Mouse (Mus musculus) T-helper 17 cell (primary cell): ENCODE measurements around the gene Lrrc75a.

Experiments used
- in situ Hi-C, 2 experiments: fragments of 300-600 bp; cut with MboI, MseI; formaldehyde crosslinking; loops; 1 replicate in 1 of 2; 2 replicates in 1 of 2; pipeline ENCODE4 v1.15.1; 2025; ENCODE audit warnings: high pct_unique_total_duplicates in 2 of 2

Gene Lrrc75a

DNA sequence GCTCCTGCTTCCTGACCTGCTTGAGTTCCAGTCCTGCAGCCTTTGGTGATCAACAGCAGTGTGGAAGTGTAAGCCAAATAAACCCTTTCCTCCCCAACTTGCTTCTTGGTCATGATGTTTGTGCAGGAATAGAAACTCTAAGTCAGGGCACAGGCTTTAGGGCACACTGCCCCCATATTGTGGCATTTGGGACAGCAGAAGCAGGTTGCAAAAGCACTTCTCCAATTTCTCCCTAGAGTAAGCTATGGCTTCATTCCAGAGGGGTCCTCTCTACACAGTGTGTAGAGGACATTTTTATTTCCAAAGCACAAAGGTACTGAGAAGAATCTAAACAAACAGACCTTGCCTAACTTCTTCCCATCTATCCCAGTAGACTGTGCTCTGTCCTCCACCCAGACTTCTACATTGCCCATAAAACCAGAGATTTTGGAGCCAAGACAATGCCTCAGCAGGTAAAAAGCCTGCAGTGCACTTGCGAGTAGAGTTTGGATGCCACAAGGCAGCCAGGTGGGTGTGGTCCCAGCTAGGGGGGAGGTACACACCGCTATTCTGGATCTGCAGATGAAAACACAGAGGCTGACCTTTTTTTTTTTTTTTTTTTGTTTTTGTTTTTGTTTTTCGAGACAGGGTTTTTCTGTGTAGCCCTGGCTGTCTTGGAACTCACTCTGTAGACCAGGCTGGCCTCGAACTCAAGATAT, 26.6 kb downstream of the Lrrc75a start:
- in situ Hi-C loops, result no loop called here

DNA sequence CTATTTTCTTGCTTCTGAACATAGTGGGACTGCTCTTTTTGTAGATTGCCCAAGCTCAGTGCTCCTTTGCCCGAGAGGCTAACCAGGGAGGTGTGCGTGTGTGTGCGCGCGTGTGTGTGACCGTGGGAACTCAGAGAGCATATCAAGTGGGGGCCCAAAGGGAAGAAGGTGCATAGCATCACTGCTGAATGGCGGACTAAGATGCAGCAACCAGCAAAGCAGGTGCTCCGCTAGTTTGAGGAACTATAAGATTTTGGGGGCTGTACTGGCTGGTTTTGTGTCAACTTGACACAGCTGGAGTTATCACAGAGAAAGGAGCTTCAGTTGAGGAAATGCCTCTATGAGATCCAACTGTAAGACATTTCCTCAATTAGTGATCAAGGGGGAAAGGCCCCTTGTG, 27.2 kb downstream of the Lrrc75a start:
- in situ Hi-C loops, result no loop called here

DNA sequence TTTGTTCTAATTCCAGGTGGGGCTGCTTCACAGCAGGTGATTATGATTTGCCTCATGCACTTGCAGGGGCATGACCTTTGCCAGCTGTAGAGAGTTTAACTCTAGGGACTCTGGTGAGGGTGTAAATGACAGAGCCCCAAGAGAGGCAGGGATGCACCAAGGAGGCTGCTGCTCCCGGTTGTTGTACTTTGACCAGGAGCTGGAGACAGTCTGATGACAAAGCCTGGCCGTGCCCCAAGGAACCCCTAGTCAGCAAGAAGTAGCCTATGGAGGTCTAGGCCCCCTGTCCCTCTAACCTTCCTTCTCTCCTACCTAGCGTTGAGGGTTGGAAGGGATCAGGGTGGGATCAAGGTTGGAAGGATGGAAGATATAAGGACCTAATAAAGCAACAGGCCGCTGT, 32.9 kb downstream of the Lrrc75a start:
- in situ Hi-C loops, result no loop called here

DNA sequence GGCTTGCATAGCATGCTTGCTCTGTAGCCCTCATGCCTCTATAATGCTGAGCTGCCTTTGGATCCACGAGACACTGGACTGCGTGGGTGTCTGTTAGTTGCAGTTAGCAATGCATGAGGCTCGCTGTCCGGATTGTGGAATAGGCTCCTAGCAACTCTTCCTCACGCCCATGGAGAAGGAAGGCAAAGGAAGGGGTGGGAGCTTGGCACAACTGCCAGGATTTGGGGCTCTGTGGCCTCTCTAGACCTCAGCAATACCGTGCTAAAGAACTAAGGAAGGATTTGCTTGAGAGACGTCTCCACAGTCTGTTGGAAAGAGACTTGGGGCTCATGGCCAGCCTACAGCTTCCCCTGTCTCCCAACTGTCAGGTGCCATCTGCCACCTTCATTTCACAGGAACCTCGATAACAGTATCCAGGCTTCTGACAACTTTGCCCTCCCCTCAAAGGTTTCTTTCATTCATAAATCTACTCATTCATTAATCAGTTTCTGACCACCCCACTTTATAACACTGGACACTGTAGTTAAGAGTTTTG, 33.4 kb downstream of the Lrrc75a start:
- in situ Hi-C loops, result loop anchor here (5.0 kb wide), 1 partner anchor 62 kb away; no protein-coding TSS in a partner anchor

DNA sequence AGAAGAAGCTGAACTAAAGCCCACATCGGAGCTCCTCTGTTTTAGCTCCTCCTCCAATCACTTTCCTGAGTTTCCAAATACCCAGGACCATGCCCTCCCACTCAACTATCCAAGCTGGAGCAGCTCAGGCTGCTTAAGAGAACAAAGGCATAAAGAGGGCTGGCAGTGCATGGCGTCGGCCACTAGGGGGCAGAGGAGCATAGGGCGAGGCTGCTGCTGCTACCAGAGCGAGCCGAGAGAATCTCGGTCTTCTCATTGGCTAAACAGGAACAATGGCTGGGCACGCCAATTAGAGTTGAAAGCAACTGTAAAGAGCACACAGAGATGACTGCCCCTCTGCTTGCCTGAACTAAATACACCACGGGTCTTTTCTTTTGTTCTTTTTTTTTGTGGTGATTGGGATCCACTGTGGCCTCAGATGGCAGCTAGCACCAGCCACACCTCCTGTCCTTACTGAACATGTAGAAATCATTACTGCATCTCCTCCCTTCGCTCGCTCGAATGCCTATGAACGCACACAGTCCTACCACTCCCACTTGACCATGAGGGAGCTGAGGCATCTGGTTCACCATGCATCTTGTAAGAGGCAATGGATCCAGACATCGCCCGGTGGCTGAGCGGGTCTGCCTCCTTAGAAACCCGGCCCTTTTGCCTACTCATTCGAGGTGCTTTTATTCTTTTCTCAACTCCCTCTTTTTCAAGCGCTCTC, 34.5 kb downstream of the Lrrc75a start:
- in situ Hi-C loops, result loop anchor here (5.0 kb wide), 1 partner anchor 63 kb away; no protein-coding TSS in a partner anchor

DNA sequence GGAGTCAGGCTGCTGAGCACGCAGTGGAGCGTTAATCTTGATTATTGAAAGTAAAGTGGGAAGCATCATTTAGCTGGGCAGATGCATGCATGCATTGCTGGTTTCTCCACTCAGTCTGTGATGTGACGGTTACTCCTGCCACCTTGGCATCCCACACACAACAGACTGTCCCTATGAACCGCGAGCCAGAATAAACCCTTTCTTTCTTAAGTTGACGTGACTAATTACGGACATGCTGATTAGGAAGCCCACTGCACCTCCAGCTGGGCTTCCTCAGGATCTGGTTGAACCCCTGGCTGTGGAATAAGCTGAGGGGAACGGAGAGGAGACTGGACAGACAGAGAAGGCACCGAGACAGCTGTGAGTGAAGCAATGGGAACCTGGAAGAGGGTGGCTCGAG, 35.7 kb downstream of the Lrrc75a start:
- in situ Hi-C loops, result loop anchor here (5.0 kb wide), 1 partner anchor 65 kb away; no protein-coding TSS in a partner anchor

DNA sequence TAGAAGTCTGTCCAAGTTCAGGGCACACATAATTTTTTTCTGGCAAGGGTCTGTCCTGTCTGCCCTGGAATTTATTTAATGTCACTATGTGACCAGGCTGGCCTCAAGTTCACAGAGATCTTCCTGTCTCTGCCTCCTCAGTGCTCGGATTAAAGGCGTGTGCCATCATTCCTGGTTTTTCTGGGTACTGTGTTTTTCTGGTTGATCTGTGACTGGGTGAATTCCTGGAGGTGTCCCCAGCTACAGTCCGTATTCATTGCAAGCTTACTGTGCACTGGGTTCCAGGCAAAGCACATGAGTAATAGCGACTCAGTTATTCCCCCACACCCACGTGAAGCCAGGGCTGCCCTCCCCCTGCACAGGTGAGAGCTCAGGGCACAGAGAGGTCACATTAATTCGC, 38.0 kb downstream of the Lrrc75a start:
- in situ Hi-C loops, result loop anchor here (5.0 kb wide), 1 partner anchor 67 kb away; no protein-coding TSS in a partner anchor

DNA sequence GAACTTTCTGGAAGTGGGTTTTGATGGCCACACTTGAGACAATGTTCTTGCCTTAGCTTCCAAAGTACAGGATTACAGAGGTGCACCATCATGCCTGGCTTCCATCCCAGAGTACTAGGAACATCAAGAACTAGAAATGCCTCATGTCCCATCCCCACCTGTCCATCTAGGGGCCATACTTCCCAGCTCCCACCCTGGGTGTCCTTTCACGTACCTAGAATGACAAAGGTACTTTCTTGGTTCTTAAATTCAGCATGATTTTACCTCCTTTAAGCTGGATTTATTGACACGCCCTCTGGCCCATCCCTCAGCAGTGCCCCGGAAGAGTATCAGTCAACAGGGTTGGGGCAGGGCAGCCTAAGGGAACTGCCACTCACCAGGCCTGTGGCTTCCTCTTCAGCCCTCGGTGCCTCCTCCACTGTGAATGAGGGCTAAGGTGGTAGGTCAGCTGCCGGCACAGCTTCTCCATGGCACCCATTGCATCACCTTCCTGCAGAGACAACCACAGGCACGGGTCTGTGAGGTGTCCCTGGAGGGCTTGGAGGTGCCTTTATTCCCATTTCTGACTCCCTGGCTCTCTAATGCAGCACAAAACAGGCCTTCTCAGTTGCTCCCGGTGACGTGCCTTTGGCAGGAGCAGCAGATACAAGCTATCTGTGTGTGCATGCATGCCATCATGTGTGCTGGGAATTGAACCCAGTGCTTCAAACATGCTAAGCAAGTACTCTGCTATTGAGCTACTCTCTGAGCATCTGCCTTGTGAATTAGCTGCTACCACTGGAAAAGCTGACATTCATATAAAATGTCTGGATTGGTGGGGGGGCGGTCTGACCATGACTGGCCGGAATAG, 39.3 kb downstream of the Lrrc75a start:
- in situ Hi-C loops, result no loop called here

DNA sequence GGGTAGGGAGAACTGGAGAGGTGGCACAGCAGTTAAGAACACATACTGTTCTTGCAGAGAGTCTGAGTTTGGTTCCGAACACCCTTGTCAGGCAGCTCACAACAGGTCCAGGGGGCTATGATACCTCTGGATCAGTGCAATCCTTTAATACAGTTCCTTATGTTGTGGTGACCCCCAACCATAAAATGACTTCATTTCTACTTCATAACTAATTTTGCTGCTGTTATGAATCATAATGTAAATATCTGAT, 40.4 kb downstream of the Lrrc75a start:
- in situ Hi-C loops, result no loop called here

DNA sequence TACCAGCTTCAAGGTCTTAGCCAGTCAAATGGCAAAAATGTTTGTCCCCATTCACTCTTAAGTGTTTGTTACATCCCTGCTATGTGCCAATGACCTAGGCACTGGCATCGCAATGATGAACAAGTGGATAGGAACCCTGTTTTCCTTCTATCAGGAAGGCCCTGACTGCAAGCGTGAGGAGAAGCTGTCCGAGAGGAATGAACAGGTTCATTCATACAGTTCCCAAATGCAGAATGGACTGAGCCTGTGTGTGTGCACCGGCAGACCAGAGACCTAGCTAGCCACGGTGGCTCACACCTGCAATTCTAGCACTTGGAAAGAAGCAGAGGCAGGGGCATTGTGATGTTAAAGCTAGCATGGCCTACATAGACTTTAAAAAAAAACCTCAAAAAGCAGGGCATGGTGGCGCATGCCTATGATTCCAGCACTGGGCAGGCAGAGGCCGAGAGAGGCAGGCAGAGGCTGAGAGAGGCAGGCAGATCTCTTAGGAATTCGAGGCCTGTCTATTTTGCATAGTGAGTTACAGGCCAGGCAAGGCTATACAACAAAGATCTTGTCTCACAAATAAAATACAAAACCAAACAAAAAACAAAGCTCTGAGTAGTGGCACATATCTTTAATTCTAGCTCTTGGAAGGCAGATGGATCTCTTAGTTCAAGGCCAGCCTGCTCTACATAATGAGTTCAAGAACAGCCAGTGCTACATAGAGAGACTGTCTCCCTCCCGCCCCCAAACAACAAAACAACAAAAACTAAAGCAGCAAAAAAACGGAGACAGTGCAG, 41.0 kb downstream of the Lrrc75a start:
- in situ Hi-C loops, result no loop called here

DNA sequence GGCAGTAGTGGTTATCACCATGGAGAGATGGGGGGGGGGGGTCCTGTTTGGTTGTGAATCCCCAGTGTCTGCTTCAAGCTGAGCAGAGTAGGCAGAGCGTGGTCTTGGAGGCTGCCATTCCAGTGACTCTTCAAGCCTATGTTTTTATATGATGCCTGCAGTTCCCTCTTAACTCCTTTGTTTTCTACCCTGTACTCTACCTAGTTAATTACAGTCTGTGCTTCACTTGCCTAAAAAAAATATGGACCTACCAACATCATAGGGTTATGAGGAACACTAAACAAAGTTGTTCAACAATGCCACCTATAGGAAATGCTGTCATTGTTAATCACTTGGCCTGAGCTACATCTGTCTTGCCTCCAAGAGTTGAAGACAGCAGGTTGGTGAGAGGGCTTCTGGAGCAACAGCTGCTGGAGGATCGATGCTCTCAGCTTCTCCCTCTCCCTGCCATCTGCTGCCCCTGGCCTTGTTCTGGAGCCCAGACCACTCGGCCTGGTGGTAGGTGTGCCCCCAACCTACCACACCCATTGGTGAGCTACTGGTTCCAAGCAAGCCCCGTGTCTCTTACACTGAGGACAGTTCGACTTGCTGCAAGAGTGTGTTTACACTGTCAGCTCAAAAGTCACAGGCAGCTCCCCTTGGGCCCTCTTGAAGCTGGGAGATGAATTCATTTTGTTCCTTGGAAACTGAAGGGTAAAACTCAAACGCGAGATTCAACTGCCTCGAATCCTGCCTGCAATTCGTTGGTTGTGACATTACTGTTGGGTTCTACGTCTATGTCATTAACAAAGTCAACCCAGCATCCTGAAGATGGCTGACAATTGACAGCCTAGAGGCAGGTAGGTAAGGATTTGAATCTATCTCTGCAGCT, 41.8 kb downstream of the Lrrc75a start:
- in situ Hi-C loops, result no loop called here

DNA sequence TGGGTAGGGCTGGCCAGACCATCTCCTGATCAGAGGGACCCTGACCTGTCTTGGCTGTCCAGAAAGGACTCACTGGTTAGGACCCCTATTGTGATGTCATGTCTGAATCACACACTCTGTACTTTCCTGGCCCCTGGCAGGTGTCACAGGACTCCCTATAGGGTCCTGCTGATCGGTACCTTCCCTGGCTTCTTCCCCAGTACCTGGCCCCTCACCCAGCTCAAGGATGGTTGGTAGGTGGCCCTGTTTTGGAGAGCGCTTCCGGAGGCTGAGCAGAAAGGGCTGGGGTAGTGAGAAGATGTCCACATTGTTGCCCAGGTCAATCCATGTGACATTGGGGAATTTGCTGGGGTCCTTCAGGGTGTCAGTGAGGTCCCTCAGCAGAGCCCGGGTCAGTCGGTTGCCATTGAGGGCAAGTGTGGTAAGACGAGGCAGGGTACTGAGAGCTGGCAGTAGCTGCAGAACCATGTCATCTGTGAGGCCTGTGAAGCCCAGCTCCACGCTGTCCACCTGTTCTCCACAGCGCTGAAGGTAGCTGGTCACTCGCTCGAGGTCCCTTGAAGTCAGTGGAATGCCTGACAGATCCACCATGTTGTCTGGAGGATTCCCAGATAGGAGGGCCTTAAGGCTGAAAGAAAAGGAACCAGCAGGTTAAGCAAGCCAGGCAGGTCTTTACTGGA, 42.6 kb downstream of the Lrrc75a start:
- in situ Hi-C loops, result no loop called here

DNA sequence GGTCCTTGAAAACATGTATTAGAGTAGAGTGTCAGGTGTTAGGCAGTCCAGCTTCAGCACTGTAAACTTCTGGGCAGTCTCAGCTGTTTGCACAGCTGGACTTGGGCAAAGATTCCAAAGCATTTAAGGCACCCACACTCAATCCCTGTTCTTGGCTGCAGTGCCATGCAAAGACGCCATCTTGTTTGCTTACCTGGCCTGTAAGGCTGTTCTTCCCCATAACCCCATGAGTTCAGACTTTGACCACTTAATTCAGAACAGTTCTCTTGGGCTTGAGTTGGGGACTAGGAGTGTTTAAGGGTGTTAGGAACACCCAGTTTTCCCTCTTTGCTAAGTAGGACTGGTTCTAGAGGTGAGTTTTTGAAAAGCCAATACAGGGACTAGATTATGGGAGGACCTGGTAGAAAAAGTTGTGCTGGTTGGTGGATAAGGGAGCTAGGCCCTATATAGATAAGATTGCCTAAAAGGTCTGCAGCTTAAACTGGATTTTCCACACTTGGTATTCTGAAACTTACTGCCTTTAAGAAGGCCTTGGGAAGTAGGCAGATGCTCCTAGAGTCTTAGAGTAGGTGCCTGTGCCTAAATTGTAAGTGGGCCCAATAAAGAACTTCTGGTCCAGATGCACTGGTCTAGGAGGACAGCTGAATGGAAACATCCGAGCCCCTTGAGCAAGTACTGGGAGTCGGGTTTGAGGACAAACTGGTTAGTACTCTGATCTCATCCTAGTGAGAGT, 43.3 kb downstream of the Lrrc75a start:
- in situ Hi-C loops, result no loop called here

DNA sequence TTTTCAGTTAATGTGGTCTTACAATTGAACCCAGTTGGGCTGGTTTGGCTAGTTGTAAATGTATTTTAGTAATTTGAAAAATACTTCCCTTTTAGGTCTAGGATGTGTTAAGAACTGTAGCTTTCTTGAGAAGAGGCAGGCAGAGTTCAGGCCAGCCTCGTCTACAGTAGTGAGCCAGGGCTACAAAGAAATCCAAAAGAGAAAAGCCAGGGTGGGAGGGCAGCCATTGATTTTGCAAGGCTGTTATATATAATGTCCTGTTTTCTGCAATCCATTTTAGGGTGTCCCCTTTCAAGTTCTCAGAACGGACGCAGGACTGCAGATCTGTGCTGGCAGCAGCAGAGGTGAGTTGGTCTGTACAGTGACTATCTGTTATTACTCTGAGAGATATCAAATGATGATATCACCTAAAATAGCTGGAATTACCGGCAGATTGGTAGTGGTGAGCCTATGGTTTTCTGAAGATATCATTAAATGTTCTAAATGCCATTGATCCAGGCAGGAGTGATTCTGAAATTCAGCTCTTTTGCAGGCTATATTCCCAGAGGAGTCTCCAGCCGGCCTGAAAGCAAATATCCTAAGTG, 44.1 kb downstream of the Lrrc75a start:
- in situ Hi-C loops, result no loop called here

DNA sequence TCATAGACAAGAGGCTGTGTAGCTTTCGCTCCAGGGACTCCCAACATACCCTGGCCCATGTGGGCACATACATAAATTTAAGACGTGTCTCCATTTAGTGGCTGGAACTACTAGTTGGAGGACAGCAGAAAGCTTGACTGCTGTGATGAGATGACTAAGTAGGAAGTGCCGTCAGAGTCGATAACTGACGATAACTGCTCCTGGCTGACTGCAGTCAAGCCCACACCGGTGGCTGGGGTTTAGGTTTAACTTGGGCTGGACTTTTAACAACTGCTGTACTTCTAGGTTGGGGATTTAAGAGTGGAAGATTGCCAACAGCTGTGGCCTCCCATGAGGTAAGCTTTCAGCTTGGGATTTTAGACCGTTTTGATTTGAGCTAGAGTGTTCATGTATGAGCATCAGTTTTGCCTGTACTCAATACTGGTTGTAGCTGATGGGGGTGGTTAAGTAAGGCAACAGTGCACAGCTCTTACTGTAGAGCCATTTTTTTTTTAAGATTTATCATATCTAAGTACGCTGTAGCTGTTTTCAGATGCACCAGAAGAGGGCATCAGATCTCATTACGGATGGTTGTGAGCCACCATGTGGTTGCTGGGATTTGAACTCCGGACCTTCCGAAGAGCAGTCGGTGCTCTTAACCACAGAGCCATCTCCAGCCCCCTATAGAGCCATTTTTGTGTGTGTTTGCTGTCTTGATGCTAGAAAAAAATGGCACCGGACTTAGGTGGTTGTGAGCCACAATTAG, 44.8 kb downstream of the Lrrc75a start:
- in situ Hi-C loops, result no loop called here

DNA sequence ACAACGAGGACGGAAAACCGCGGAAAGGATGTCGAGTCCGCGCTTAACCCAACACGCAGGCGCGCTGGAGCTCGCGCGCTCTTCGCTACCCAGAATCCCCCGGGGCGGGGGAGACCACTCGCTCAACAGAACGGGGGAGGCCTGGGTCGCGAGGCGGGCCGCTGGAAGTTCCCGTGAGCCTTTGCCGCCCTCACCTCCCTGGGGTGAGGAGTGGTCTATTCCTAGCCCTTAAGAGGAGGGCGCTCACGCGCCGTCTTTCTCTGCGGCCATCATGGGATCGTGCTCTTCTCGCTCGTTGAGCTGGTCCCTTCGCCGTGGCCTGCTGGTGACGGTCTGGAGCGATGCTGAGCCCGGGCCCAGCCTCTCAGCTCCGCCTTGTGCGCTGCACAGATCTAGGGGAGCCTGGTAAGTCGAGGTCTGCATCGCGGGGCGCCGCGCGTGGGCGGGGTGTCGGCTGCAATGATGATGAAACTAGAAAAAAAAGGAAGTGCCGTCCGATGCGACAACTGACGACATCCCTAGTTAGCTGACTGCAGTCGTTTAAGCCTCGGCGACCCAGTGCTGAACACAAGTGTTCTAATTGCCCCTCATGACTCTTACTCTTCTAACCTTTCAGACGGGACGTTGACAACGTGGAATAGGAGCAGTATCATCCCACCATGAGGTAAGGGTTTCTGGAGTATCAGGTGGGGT, 45.6 kb downstream of the Lrrc75a start:
- in situ Hi-C loops, result no loop called here
